Mouse (Mus musculus): ENCODE data around the gene Sec14l5. TPM values are rescaled to one million over a fixed set of nuclear protein-coding genes. Genes with fewer than 3 reads are reported as not detected.

Gene Sec14l5
- total RNA-seq, 2 experiments from 2014 or later = 1.2 to 1.5 TPM

Small RNAs within 50 kb of the gene (microRNA-seq; reads per million reads assigned to microRNA genes)
- gene Gm23689 (0 reads per million in 2 experiments), gene Gm26095 (0 reads per million in 2 experiments), gene Mir6364 (0 reads per million in 2 experiments)

Other genes with a start within 250 kb of the Sec14l5 start
- 10 to 100 TPM; 66.7 to 70.3 TPM for gene Nudt16l1, start 208.3 kb upstream of the Sec14l5 start, total RNA-seq (2021)
- gene Anks3, start 182.9 kb upstream of the Sec14l5 start, total RNA-seq (2021) = 10 to 100 TPM; 50.1 TPM
- gene Sept12, start 149.3 kb upstream of the Sec14l5 start, total RNA-seq (2021) = not detected
- not detected for gene Smim22, start 139.8 kb upstream of the Sec14l5 start, total RNA-seq (2021)
- 100 to 1,000 TPM; 202 to 212 TPM for gene Rogdi, start 133.6 kb upstream of the Sec14l5 start, total RNA-seq (2021)
- 100 to 1,000 TPM; 141 to 156 TPM for gene Glyr1, start 97.2 kb upstream of the Sec14l5 start, total RNA-seq (2021)
- 10 to 100 TPM; 41.9 to 42.1 TPM for gene Ubn1, start 97.1 kb upstream of the Sec14l5 start, total RNA-seq (2021)
- under 1 TPM; 0.04 to 0.53 TPM for gene Ppl, start 14.7 kb upstream of the Sec14l5 start, total RNA-seq (2021)
- gene Nagpa, start 56.9 kb downstream of the Sec14l5 start, total RNA-seq (2021) = 1 to 10 TPM; 7.4 to 10.0 TPM
- 10 to 100 TPM in 1 of 2 experiments, 1 to 10 TPM in 1; 8.8 to 11.3 TPM for gene AU021092, start 75.2 kb downstream of the Sec14l5 start, total RNA-seq (2021)
- gene Alg1, start 86.5 kb downstream of the Sec14l5 start, total RNA-seq (2021) = 10 to 100 TPM; 26.9 to 29.7 TPM
- 1 to 10 TPM; 3.7 to 4.2 TPM for gene Eef2kmt, start 108.9 kb downstream of the Sec14l5 start, total RNA-seq (2021)